Mouse (Mus musculus) cerebellum, adult 2 months (tissue): ENCODE results near the gene Nectin1.

Source experiments
- CTCF ChIP-seq: fragments of 200-500 bp; IDR thresholded peaks from 2 replicates; pipeline ENCODE4 v1.5.1; 2011; ENCODE audit warnings: low read depth, mild to moderate bottlenecking, control low read depth, low read length, moderate library complexity, borderline replicate concordance; ENCODE audit not compliant: insufficient read depth
- POLR2A ChIP-seq: fragments of 200-500 bp; IDR thresholded peaks from 2 replicates; pipeline ENCODE4 v1.6.1; 2011; ENCODE audit warnings: low read length, control low read depth, borderline replicate concordance; ENCODE audit not compliant: insufficient read depth

DNA sequence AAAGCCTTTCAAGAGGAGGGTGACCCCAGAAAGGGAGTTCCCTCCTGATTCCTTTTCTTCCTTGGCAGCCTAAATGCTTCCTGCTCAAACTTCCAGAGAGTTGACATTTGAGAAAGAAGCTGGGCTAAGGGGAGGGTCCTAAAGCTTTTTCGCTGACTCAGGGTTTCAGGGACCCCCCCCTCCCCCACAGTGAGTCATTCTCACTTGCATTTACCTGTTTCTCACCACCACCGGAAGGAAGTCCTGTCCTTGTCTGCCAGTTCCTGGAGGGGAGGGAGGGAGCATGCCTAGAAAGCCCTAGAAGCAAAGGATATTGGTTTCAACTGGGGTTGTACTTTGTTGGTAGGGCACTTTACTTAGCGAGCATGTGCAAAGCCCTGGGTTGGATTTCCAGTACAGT, 40.2 kb downstream of the Nectin1 start:
- TF ChIP-seq CTCF (no peak), POLR2A (no peak)
